Mouse (Mus musculus) T-cell, adult 66 days (primary cell): ENCODE measurements around the gene Gna14. TPM values are rescaled to one million over a fixed set of nuclear protein-coding genes. Genes with fewer than 3 reads are reported as not detected.

ENCODE experiments used
- total RNA-seq, 2 experiments: library from RNA; stranded (reverse); gene quantifications; 3 replicates in 1 of 2; 4 replicates in 1 of 2; pipeline ENCODE4 v1.2.4; 2023

The Gna14 gene
- under 1 TPM in 1 of 2 experiments, not detected in 1; 0.35 TPM for total RNA-seq

DNA sequence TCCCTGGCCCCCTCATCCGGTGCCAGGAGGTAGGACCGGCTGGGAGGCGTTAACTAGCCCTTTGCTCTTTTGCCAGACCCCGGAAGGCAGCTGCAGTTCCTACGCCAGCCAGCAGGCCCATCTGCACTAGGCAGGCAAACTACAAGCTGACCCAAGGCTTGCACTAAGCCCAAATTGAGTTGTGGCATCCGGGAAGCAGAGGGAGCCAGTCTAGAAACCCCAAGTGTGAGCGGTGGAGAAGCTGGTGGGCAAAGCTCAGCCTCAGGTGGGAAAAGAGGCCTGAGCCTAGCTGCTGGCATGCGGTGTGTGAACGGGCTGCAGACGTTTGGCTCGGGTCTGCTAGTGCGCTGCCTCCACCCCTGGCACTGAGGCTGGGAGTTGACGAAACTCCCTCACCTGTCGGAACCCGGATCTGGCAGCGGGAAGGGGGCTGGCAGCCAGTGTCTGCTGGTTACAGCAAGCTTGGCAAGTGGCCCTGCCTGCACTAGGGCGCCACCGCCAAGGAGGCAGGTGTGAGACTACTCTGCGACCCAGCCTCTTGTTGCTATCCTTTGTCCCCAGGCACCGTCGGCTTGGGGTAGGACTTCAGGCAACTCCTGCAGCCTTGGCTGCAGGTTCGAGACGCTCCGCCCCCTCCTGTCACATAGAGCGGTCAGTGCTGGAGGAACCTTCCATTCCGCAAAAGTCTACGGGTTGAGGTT lies at the start of gene Gna14:
Gna14 (plus strand) TSS at position 232 of the 701 bp plus-strand sequence.

